Mouse (Mus musculus) forebrain, embryonic 13.5 days (tissue): Measurements from ENCODE around the gene Fbxo21. TPM values are rescaled to one million over a fixed set of nuclear protein-coding genes. Genes with fewer than 3 reads are reported as not detected.

Source experiments
- ATAC-seq: fragments of 200-750 bp; cut with Nextera tagmentation; 2 replicates; pipeline ENCODE4 v1.8.0; 2017
- H3K27ac ChIP-seq: fragments of 300-500 bp; sonication (generic); 2 replicates; pipeline ENCODE4 v1.5.1; 2015; ENCODE audit warnings: inconsistent platforms, mild to moderate bottlenecking, moderate library complexity
- H3K27me3 ChIP-seq: fragments of 300-500 bp; sonication (generic); 2 replicates; pipeline ENCODE4 v1.6.1; 2015; ENCODE audit warnings: mild to moderate bottlenecking, inconsistent platforms
- H3K36me3 ChIP-seq: fragments of 300-500 bp; sonication (generic); 2 replicates; pipeline ENCODE4 v1.6.1; 2015; ENCODE audit warnings: mild to moderate bottlenecking, inconsistent platforms; ENCODE audit not compliant: poor library complexity, severe bottlenecking
- H3K4me1 ChIP-seq: fragments of 300-500 bp; sonication (generic); 2 replicates; pipeline ENCODE4 v1.6.1; 2015; ENCODE audit warnings: inconsistent platforms
- H3K4me2 ChIP-seq: fragments of 300-500 bp; sonication (generic); 2 replicates; pipeline ENCODE4 v1.6.1; 2015; ENCODE audit warnings: inconsistent platforms, mild to moderate bottlenecking, moderate library complexity
- H3K4me3 ChIP-seq: fragments of 300-500 bp; sonication (generic); 2 replicates; pipeline ENCODE4 v1.5.1; 2015; ENCODE audit warnings: mild to moderate bottlenecking, inconsistent platforms
- H3K9ac ChIP-seq: fragments of 300-500 bp; sonication (generic); 2 replicates; pipeline ENCODE4 v1.6.1; 2015; ENCODE audit warnings: mild to moderate bottlenecking, inconsistent platforms
- H3K9me3 ChIP-seq: fragments of 300-500 bp; sonication (generic); replicated peaks from 2 replicates; pipeline ENCODE4 v1.6.1; 2016; ENCODE audit warnings: inconsistent platforms
- WGBS: fragments of 180-500 bp; shearing (Covaris S2); methylation state at CpG from one replicate; pipeline ENCODE4 v1.1.7; 2015; 5-methylcytosine and 5-hydroxymethylcytosine counted together
- polyA plus RNA-seq: library from polyadenylated mRNA; unstranded; fragments of >200 nt; fragmentation: Nextera tagmentation; extraction: Ambion mirVana; gene quantifications from 2 replicates; pipeline ENCODE4 v1.2.1, GENCODE M21; 2015

Gene Fbxo21
- 141 and 154 TPM in 2 replicates for polyA plus RNA-seq

- ATAC-seq: peak; percentile 89
- Histone ChIP-seq H3K4me1 (peaks cover 36% of the 10 kb centered on the region), H3K27ac (peak within 1 kb of the TSS; percentile 88), H3K4me3 (peak within 1 kb of the TSS; percentile 100), H3K4me2 (peak within 1 kb of the TSS; percentile 87), H3K9me3 (no peaks in the 10 kb centered on the region), H3K36me3 (peaks cover 29% of the 10 kb centered on the region), H3K9ac (peak within 1 kb of the TSS; percentile 99), H3K27me3 (no peaks in the 10 kb centered on the region)
- under 1% methylated on average over 83 of the region's 88 CpGs for WGBS
Measured at GRCm38 (mm10) chr5:117976657-117977500, at the start of gene Fbxo21. Fbxo21 (plus strand) TSS chr5:117976730.

- ATAC-seq: no peak
- Histone ChIP-seq H3K27me3 (no peaks in the 10 kb centered on the region), H3K27ac (no peak overlapping the region), H3K9me3 (peaks cover 3% of the 10 kb centered on the region; the same call in 1 of the 2 replicates), H3K9ac (no peak overlapping the region), H3K4me1 (peaks cover 7% of the 10 kb centered on the region; the same call in 1 of the 2 replicates), H3K4me2 (no peak overlapping the region), H3K36me3 (no peaks in the 10 kb centered on the region), H3K4me3 (no peak overlapping the region)
- WGBS: 93% methylated on average over 2 of the region's 2 CpGs
Measured at GRCm38 (mm10) chr5:117928553-117928952, 48.0 kb upstream of the Fbxo21 start.

GRCm38 (mm10) chr5:117932222-117932621 lies 44.3 kb upstream of the Fbxo21 start:
- Histone ChIP-seq H3K4me2 (no peak overlapping the region), H3K9me3 (peaks cover 3% of the 10 kb centered on the region; the same call in 1 of the 2 replicates), H3K4me1 (peaks cover 12% of the 10 kb centered on the region), H3K4me3 (no peak overlapping the region), H3K27ac (peak overlapping the region; percentile 25; the same call in 1 of the 2 replicates), H3K9ac (no peak overlapping the region), H3K27me3 (no peaks in the 10 kb centered on the region), H3K36me3 (no peaks in the 10 kb centered on the region)
- ATAC-seq: peak; percentile 65; the same call in 1 of the 2 replicates
- WGBS: 63% methylated on average over 2 of the region's 2 CpGs

GRCm38 (mm10) chr5:117932862-117933261 lies 43.7 kb upstream of the Fbxo21 start:
- whole genome bisulfite sequencing: 5% methylated on average over 7 of the region's 9 CpGs
- H3K27me3 ChIP-seq: no peaks in the 10 kb centered on the region
- H3K4me3 ChIP-seq: no peak overlapping the region
- no peak overlapping the region for H3K27ac ChIP-seq
- peaks cover 12% of the 10 kb centered on the region for H3K4me1 ChIP-seq
- no peak overlapping the region for H3K9ac ChIP-seq
- ATAC-seq: 0 out of 2 replicates have a peak, but pooled peaks have one; percentile 59
- H3K9me3 ChIP-seq: peaks cover 3% of the 10 kb centered on the region; the same call in 1 of the 2 replicates
- no peak overlapping the region for H3K4me2 ChIP-seq
- H3K36me3 ChIP-seq: no peaks in the 10 kb centered on the region

- no peaks in the 10 kb centered on the region for H3K36me3 ChIP-seq
- ATAC-seq: no peak
- H3K27ac ChIP-seq: no peak overlapping the region
- H3K4me1 ChIP-seq: peaks cover 17% of the 10 kb centered on the region
- no peak overlapping the region for H3K4me2 ChIP-seq
- no peak overlapping the region for H3K4me3 ChIP-seq
- 68% methylated on average over 16 of the region's 16 CpGs for WGBS
- H3K9ac ChIP-seq: no peak overlapping the region
- H3K9me3 ChIP-seq: no peaks in the 10 kb centered on the region
- H3K27me3 ChIP-seq: no peaks in the 10 kb centered on the region
Measured at GRCm38 (mm10) chr5:117936346-117936745, 40.2 kb upstream of the Fbxo21 start.

GRCm38 (mm10) chr5:117937186-117937585 lies 39.3 kb upstream of the Fbxo21 start:
- H3K36me3 ChIP-seq: no peaks in the 10 kb centered on the region
- no peaks in the 10 kb centered on the region for H3K27me3 ChIP-seq
- no peak overlapping the region for H3K27ac ChIP-seq
- H3K9ac ChIP-seq: no peak overlapping the region
- H3K9me3 ChIP-seq: no peaks in the 10 kb centered on the region
- no peak for ATAC-seq
- H3K4me2 ChIP-seq: no peak overlapping the region
- peaks cover 17% of the 10 kb centered on the region for H3K4me1 ChIP-seq
- H3K4me3 ChIP-seq: no peak overlapping the region
- WGBS: 93% methylated on average over 3 of the region's 3 CpGs

GRCm38 (mm10) chr5:117938182-117938581 lies 38.3 kb upstream of the Fbxo21 start:
- Histone ChIP-seq H3K4me3 (0 out of 2 replicates have a peak overlapping the region, but pooled peaks have one; percentile 17), H3K9ac (no peak overlapping the region), H3K27me3 (no peaks in the 10 kb centered on the region), H3K36me3 (no peaks in the 10 kb centered on the region), H3K27ac (no peak overlapping the region), H3K9me3 (no peaks in the 10 kb centered on the region), H3K4me2 (peak overlapping the region; percentile 42), H3K4me1 (peaks cover 9% of the 10 kb centered on the region)
- WGBS: 14% methylated on average over 14 of the region's 14 CpGs
- ATAC-seq: no peak

GRCm38 (mm10) chr5:117939402-117939801 lies 37.1 kb upstream of the Fbxo21 start:
- no peaks in the 10 kb centered on the region for H3K36me3 ChIP-seq
- H3K27me3 ChIP-seq: no peaks in the 10 kb centered on the region
- H3K9me3 ChIP-seq: no peaks in the 10 kb centered on the region
- peak; percentile 84 for ATAC-seq
- no peak overlapping the region for H3K9ac ChIP-seq
- no peak overlapping the region for H3K4me3 ChIP-seq
- H3K4me1 ChIP-seq: peaks cover 9% of the 10 kb centered on the region; the same call in 1 of the 2 replicates
- 63% methylated on average over 8 of the region's 8 CpGs for WGBS
- H3K27ac ChIP-seq: no peak overlapping the region; the same call in 1 of the 2 replicates
- no peak overlapping the region for H3K4me2 ChIP-seq

GRCm38 (mm10) chr5:117941552-117941951 lies 35.0 kb upstream of the Fbxo21 start:
- H3K4me1 ChIP-seq: peaks cover 5% of the 10 kb centered on the region; the same call in 1 of the 2 replicates
- H3K4me3 ChIP-seq: no peak overlapping the region
- H3K9me3 ChIP-seq: no peaks in the 10 kb centered on the region
- no peak overlapping the region for H3K4me2 ChIP-seq
- H3K9ac ChIP-seq: no peak overlapping the region
- H3K36me3 ChIP-seq: no peaks in the 10 kb centered on the region
- no peak for ATAC-seq
- H3K27me3 ChIP-seq: no peaks in the 10 kb centered on the region
- no peak overlapping the region for H3K27ac ChIP-seq
- WGBS: 71% methylated on average over 3 of the region's 3 CpGs

- no peak overlapping the region for H3K9ac ChIP-seq
- H3K4me2 ChIP-seq: no peak overlapping the region
- H3K4me1 ChIP-seq: no peaks in the 10 kb centered on the region
- H3K27me3 ChIP-seq: no peaks in the 10 kb centered on the region
- no peak overlapping the region for H3K27ac ChIP-seq
- no peaks in the 10 kb centered on the region for H3K9me3 ChIP-seq
- ATAC-seq: no peak
- WGBS: 32% methylated on average over 4 of the region's 4 CpGs
- no peak overlapping the region for H3K4me3 ChIP-seq
- H3K36me3 ChIP-seq: no peaks in the 10 kb centered on the region
Measured at GRCm38 (mm10) chr5:117946605-117947004, 29.9 kb upstream of the Fbxo21 start.

GRCm38 (mm10) chr5:117949393-117949792 lies 27.1 kb upstream of the Fbxo21 start:
- H3K9ac ChIP-seq: no peak overlapping the region
- ATAC-seq: no peak
- H3K27ac ChIP-seq: no peak overlapping the region
- H3K4me2 ChIP-seq: no peak overlapping the region
- H3K4me3 ChIP-seq: no peak overlapping the region
- no peaks in the 10 kb centered on the region for H3K36me3 ChIP-seq
- H3K27me3 ChIP-seq: no peaks in the 10 kb centered on the region
- H3K9me3 ChIP-seq: no peaks in the 10 kb centered on the region
- H3K4me1 ChIP-seq: no peaks in the 10 kb centered on the region
- WGBS: 78% methylated on average over 10 of the region's 10 CpGs

GRCm38 (mm10) chr5:117953893-117954292 lies 22.6 kb upstream of the Fbxo21 start:
- 89% methylated on average over 12 of the region's 12 CpGs for WGBS
- Histone ChIP-seq H3K4me2 (no peak overlapping the region), H3K9me3 (no peaks in the 10 kb centered on the region), H3K9ac (no peak overlapping the region), H3K27me3 (no peaks in the 10 kb centered on the region), H3K36me3 (no peaks in the 10 kb centered on the region), H3K4me3 (no peak overlapping the region), H3K4me1 (no peaks in the 10 kb centered on the region), H3K27ac (no peak overlapping the region)
- ATAC-seq: no peak
